Mouse (Mus musculus) kidney, adult 8-10 months (tissue): Measurements from ENCODE around the gene Snx20.

Experiments
- DNase-seq, 2 experiments: peaks; one replicate each; pipeline ENCODE4 v3.0.0; 2022

Snx20 gene

GRCm38 (mm10) chr8:88642734-88643564, 7.0 kb upstream of the Snx20 start:
- peak; percentile 48 to 64 for DNase-seq

- no peak for DNase-seq
Measured at GRCm38 (mm10) chr8:88638908-88639307, 3.0 kb upstream of the Snx20 start.

- no peak for DNase-seq
Measured at GRCm38 (mm10) chr8:88637092-88638000, 1.4 kb upstream of the Snx20 start.

DNA sequence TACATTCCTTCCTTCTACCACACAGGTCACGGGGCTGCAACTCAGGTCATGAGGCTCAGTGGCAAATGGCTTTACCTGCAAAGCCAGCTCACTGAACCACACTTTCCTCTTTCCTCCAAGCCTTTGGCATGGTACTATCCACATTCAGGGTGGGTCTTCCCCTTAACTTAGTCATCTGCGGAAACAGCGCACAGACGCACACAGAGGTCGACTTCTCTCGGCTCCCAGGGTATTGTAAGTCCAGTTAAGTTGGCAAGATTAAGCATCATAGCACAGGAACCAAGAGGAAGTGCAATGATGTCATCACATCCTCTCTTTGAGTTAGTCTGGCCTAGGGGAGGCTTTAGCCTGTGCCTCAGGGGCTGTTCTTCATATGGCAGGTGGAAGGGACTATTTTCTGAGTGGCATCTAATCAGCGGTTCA, 2.6 kb downstream of the Snx20 start:
- DNase-seq, result peak; percentile 41 to 52

DNA sequence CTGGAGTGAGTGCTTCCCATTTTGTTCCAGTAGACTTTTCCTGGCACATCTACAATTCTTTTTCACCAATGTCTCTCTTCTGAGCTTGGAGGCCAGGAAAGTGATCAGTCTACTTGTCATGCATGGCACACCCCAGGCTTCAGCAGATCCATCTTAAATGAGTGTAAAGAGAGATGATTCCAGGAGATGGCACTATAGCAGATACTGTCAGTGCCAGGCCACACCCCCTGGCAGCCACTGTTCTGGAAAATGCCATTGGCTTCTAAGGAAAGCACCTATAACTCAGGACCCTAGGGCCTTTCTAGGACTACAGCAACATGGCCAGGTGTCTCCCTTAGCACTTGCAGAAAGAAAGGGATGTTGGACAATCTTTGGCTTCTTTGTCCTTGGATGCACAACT, 4.8 kb downstream of the Snx20 start:
- peak; percentile 49 to 55 for DNase-seq

DNA sequence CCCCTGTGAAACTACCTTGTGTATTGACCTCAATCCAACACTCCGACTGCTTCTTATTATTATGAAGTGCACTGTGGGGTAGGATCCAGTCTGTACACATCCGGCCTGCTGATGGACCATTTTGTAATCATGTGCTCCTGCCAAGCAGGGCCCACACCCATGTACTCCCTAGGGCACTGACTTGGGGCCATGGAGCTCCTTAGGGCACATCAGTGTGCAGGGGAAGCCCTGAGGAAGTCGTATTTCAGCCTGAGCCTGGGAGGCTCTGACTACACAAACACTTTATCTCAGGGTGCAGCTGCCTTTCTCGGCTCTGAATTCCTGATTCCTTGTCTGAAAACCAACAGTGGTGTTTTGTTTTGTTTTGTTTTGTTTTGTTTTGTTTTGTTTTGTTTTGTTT, 5.7 kb downstream of the Snx20 start:
- DNase-seq, result peak; percentile 43 to 52

- no peak for DNase-seq
Measured at GRCm38 (mm10) chr8:88628001-88628774, 7.7 kb downstream of the Snx20 start.

DNA sequence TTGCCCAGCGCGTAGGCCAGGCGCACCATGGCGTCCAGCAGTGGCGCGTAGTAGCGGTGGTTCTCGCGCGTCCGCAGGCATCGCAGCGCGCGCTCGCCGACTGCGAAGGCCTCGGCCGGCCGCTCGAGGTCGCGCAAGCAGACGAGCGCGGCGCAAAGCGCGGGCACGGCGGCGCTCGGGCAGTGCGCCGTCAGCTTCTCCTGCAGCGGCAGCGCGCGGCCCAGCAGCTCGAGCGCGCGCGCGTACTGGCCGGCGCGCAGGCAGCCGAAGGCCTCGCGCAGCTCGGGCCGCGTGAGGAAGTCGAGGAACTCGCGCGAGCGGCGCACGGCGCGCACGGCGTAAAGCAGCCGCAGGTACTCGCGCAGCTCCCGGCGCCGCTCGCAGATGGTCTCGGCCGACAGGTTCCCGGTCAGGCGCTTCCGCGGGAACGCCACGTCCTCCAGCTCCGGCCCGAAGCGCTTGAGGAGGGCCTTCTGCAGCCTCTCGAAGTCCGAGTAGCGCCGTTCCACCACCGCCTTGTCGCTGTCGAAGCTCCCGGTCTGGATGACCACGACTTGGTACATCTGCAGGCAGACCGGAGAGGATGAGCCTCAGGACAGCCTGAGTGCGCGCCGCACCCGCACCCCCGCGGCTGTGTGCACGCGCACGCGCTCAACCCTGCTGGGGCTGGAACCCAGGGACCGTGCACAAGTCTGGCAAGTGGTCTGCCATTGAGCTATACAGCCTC, 8.5 kb downstream of the Snx20 start:
- peak; percentile 57 to 65 for DNase-seq

DNA sequence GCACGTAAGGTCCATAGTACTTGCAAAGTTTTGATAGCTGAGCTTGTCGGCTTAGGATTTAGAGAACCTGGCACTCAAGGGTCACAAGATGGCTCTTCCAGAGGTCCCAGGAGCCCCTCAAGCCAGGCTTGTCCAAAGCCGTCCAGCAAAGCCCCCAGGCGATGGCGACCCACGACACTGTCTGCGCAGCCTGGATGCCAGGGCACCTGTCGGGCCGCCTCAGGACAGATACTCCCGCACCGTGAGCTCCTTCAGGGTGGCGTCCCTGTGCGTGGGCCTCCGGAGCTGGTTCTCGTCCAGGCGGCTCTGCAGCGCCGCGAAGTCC, 9.0 kb downstream of the Snx20 start:
- DNase-seq, result no peak

DNA sequence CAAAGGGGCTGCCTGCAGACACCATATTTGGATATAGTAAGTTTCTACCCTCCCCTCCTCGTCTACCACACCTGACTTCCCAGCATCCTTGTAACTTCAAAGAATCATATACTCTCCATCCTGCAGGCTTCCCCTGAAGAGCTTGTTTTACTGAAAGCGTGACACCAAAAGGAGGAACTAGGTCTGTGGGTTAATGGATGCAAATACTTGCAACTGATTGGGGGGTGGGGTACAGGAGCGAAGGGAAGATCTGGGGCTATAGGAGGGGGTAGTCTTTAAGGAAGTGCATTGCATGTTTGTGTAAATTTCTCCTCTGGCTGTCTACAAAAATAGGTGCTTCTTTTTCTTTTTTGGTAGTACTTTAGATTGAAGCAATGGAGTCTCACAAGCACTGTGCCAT, 9.5 kb downstream of the Snx20 start:
- DNase-seq, result no peak

GRCm38 (mm10) chr8:88624276-88624675, 11.7 kb downstream of the Snx20 start:
- no peak for DNase-seq

- DNase-seq, result no peak
Measured at GRCm38 (mm10) chr8:88623351-88623750, 12.6 kb downstream of the Snx20 start.

- peak; percentile 37 to 81 for DNase-seq
Measured at GRCm38 (mm10) chr8:88621408-88621807, 14.5 kb downstream of the Snx20 start.

- no peak for DNase-seq
Measured at GRCm38 (mm10) chr8:88620931-88621330, 15.0 kb downstream of the Snx20 start.

GRCm38 (mm10) chr8:88619513-88619912, 16.4 kb downstream of the Snx20 start:
- no peak for DNase-seq

- no peak for DNase-seq
Measured at GRCm38 (mm10) chr8:88618612-88619011, 17.3 kb downstream of the Snx20 start.

DNA sequence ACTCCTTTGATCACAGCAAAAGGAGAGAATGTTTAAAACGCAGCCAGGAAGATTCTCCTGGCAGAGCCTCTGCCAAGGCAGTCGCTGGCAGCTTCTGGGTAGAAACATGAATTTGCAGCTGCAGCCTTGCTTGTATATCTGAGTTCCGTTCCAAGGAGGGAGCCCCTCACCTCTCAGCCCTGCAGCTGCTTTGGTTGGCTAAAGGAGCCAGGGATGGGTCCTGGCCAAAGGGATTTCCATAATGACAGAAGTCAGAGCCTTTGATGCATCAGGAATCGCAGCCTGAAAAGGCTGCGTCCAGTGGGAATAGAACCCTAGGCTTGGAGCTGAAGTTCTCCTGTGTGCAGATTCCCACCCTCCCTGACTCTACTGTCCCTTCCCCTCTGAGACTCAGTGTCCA, 20.9 kb downstream of the Snx20 start:
- no peak for DNase-seq

GRCm38 (mm10) chr8:88610271-88610670, 25.7 kb downstream of the Snx20 start:
- no peak for DNase-seq

- no peak for DNase-seq
Measured at GRCm38 (mm10) chr8:88609036-88609435, 26.9 kb downstream of the Snx20 start.

DNA sequence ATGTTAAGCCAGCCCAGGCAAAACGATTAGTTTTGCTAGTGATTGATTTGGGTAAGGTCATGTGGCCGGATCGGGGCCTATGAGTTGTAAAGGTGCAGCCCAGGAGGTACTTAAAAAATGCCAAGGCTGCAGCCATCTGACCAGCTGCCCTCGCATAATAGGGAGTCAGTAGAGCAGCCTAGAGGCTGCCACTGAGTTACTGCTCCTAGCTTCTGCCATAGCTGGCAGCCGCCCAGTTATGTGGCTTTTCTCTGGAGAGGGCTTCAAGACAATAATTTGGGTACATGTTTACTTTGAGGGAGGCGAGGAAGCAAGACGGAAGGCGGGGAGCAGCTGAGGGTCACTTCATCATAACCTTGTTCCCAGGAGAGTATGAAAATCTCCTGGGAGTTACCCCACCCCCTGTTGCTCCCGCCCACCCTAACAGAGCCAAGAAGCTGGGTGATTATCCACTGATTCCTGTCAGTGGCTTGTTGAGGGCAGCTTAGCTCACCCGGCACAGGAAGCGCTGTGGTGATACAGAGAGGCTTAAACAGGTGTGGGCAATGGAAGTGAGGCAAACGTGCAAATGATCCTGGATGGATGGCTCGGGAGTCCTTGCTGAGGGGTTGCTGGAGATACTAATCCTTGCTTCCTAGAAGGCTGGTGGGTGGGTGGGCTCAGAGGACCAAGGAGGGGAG, 30.4 kb downstream of the Snx20 start:
- DNase-seq, result no peak

GRCm38 (mm10) chr8:88604065-88605038, 31.6 kb downstream of the Snx20 start:
- DNase-seq, result peak; percentile 8 to 9
